Mouse (Mus musculus): ENCODE measurements around the gene Senp2.

DNA sequence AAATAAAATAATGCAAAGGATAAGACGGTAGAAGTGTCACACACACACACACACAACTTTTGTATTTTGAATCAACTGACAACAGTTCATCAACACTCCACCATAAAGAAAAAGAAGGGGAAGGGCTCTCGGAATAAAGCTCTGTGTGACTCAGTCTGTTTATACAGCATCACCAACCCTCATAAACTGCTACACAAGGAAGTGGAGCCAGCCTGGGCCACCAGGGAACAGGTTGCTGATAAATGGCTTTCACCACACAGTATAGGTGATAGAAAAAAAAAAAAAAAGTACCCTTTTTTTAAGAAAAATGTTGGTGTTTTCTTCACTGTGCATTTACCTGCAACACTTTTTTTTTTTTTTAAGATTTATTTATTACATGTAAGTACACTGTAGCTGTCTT is 17.5 kb upstream of the Senp2 start:
- TF ChIP-seq POLR2A (IDR thresholded peaks at IDR 0.05; ENCODE audit: low read depth, low read length) (no peak), CTCF (conservative IDR thresholded peaks at IDR 0.05; ENCODE audit: insufficient read depth, insufficient read length, low read depth, low read length) (no peak)
